16 mouse cellular contexts compared by ENCODE assay signal in genomic region chr3:122386444-122386843, GRCm38 (mm10).
"Had no signal": no experiment of that assay in that cellular context is flagged by ENCODE, and none has a peak within 500 bp of the region (broad histone marks: within the 10 kb centered on the region; RNA-seq: fewer than 3 reads in every experiment).

No protein-coding gene starts in this region.

- DNase-seq: retina, postnatal 1 day; right cerebral cortex, adult 18-20 months; right cerebral cortex, postnatal 14 days; right cerebral cortex, postnatal 25 days; right cerebral cortex, postnatal 4 days; spleen, adult 18-20 months; thymus, adult 18-20 months; thymus, adult 2 months; thymus, postnatal 14 days; thymus, postnatal 25 days; thymus, postnatal 36 days; thymus, postnatal 4 days had no signal

- H3K4me1 ChIP-seq: neural tube, embryonic 13.5 days; neural tube, embryonic 15.5 days; stomach, embryonic 15.5 days had no signal

- H3K9ac ChIP-seq: neural tube, embryonic 13.5 days; neural tube, embryonic 15.5 days; stomach, embryonic 15.5 days had no signal

- H3K27me3 ChIP-seq: neural tube, embryonic 13.5 days; neural tube, embryonic 15.5 days; stomach, embryonic 15.5 days had no signal

- H3K27ac ChIP-seq: neural tube, embryonic 13.5 days; neural tube, embryonic 15.5 days; stomach, embryonic 15.5 days; stomach, postnatal 0 days had no signal

- H3K36me3 ChIP-seq: neural tube, embryonic 13.5 days; neural tube, embryonic 15.5 days; stomach, embryonic 15.5 days had no signal

- H3K9me3 ChIP-seq: neural tube, embryonic 13.5 days; neural tube, embryonic 15.5 days; stomach, embryonic 15.5 days had no signal

- H3K4me3 ChIP-seq: neural tube, embryonic 13.5 days; neural tube, embryonic 15.5 days; stomach, embryonic 15.5 days had no signal

- H3K4me2 ChIP-seq: neural tube, embryonic 13.5 days; neural tube, embryonic 15.5 days; stomach, embryonic 15.5 days had no signal
